Mouse (Mus musculus) MEL (cell line): ENCODE results near the gene Guca1a. TPM values are rescaled to one million over a fixed set of nuclear protein-coding genes. Genes with fewer than 3 reads are reported as not detected.
A peak's percentile ranks its signal among the peaks of the same experiment; 100 is the strongest.

Experiments used
- DNase-seq: peaks from one replicate; pipeline ENCODE4 v3.0.0; 2011; ENCODE audit warnings: low read depth, low spot score
- H3K27ac ChIP-seq: 2 replicates; pipeline ENCODE4 v1.5.1; 2012; ENCODE audit warnings: low read depth, mild to moderate bottlenecking, control low read depth, low read length, moderate library complexity; ENCODE audit not compliant: control insufficient read depth
- H3K27me3 ChIP-seq, 2 experiments: fragments of 150-350 bp in 1 of 2; sonication (generic) in 1 of 2; 2 replicates each; pipeline ENCODE4 v1.6.1; 2012; ENCODE audit warnings: low read length in 2 of 2, mild to moderate bottlenecking in 2 of 2, improper control_type of control experiment in 1 of 2, moderate library complexity in 1 of 2; ENCODE audit not compliant: insufficient read depth in 2 of 2, control insufficient read depth in 1 of 2
- H3K36me3 ChIP-seq, 2 experiments: 2 replicates each; pipeline ENCODE4 v1.6.1; 2012 to 2014; ENCODE audit warnings: low read length in 2 of 2, improper control_type of control experiment in 1 of 2, inconsistent platforms in 1 of 2, mild to moderate bottlenecking in 1 of 2; ENCODE audit not compliant: insufficient read depth in 2 of 2, control insufficient read depth in 1 of 2
- H3K4me1 ChIP-seq, 2 experiments: fragments of 150-350 bp in 1 of 2; sonication (generic) in 1 of 2; 2 replicates each; pipeline ENCODE4 v1.6.1; 2012; ENCODE audit warnings: low read length in 2 of 2, improper control_type of control experiment in 1 of 2, mild to moderate bottlenecking in 1 of 2; ENCODE audit not compliant: insufficient read depth in 2 of 2, control insufficient read depth in 1 of 2
- H3K4me3 ChIP-seq, 2 experiments: fragments of 150-350 bp in 1 of 2; sonication (generic) in 1 of 2; 2 replicates each; pipeline ENCODE4 v1.5.1; 2012; ENCODE audit warnings: low read depth in 2 of 2, low read length in 2 of 2, mild to moderate bottlenecking in 2 of 2, moderate library complexity in 2 of 2, control low read depth in 1 of 2, improper control_type of control experiment in 1 of 2; ENCODE audit not compliant: control insufficient read depth in 1 of 2, insufficient read depth in 1 of 2
- H3K79me2 ChIP-seq: 2 replicates; pipeline ENCODE4 v1.6.1; 2012; ENCODE audit warnings: mild to moderate bottlenecking, low read length, moderate library complexity; ENCODE audit not compliant: control insufficient read depth, poor library complexity, insufficient read depth
- H3K9ac ChIP-seq: 2 replicates; pipeline ENCODE4 v1.6.1; 2012; ENCODE audit warnings: low read depth, mild to moderate bottlenecking, control low read depth, low read length, moderate library complexity; ENCODE audit not compliant: control insufficient read depth, poor library complexity, severe bottlenecking
- H3K9me3 ChIP-seq: fragments of 150-350 bp; sonication (generic); replicated peaks from 2 replicates; pipeline ENCODE4 v1.6.1; 2012; ENCODE audit warnings: mild to moderate bottlenecking, low read length, improper control_type of control experiment, moderate library complexity; ENCODE audit not compliant: insufficient read depth
- BHLHE40 ChIP-seq: IDR thresholded peaks from 2 replicates; pipeline ENCODE4 v1.6.1; 2012; ENCODE audit warnings: low read depth, mild to moderate bottlenecking, inconsistent platforms, low read length, improper control_type of control experiment, borderline replicate concordance
- CHD1 ChIP-seq: IDR thresholded peaks from 2 replicates; pipeline ENCODE4 v1.6.1; 2012; ENCODE audit warnings: low read depth, mild to moderate bottlenecking, inconsistent platforms, low read length, improper control_type of control experiment
- CTCF ChIP-seq, 3 experiments: IDR thresholded peaks in 2 of 3; conservative IDR thresholded peaks in 1 of 3; 2 replicates each; pipeline ENCODE4 v1.5.1; 2011 to 2012; ENCODE audit warnings: low read length in 3 of 3, low read depth in 2 of 3, mild to moderate bottlenecking in 2 of 3, improper control_type of control experiment in 1 of 3, inconsistent platforms in 1 of 3, mixed read lengths in 1 of 3, moderate library complexity in 1 of 3; ENCODE audit not compliant: control insufficient read depth in 1 of 3, insufficient read depth in 1 of 3, poor library complexity in 1 of 3, severe bottlenecking in 1 of 3
- ELF1 ChIP-seq: IDR thresholded peaks from 2 replicates; pipeline ENCODE4 v1.6.1; 2014; ENCODE audit warnings: low read depth, mild to moderate bottlenecking, inconsistent platforms, low read length, improper control_type of control experiment, moderate library complexity
- EP300 ChIP-seq, 2 experiments: IDR thresholded peaks; 2 replicates each; pipeline ENCODE4 v1.6.1; 2011; ENCODE audit warnings: improper control_type of control experiment in 2 of 2, low read length in 2 of 2, low read depth in 1 of 2, mild to moderate bottlenecking in 1 of 2
- GABPA ChIP-seq: IDR thresholded peaks from 2 replicates; pipeline ENCODE4 v1.6.1; 2012; ENCODE audit warnings: low read depth, mild to moderate bottlenecking, inconsistent platforms, low read length, improper control_type of control experiment, moderate library complexity
- HCFC1 ChIP-seq: IDR thresholded peaks from 2 replicates; pipeline ENCODE4 v1.6.1; 2012; ENCODE audit warnings: low read depth, mild to moderate bottlenecking, inconsistent platforms, low read length, improper control_type of control experiment, moderate library complexity
- JUND ChIP-seq: IDR thresholded peaks from 2 replicates; pipeline ENCODE4 v1.6.1; 2011; ENCODE audit warnings: low read depth, mild to moderate bottlenecking, improper control_type of control experiment, low read length
- MAFK ChIP-seq: IDR thresholded peaks from 2 replicates; pipeline ENCODE4 v1.6.1; 2011; ENCODE audit warnings: low read depth, mild to moderate bottlenecking, low read length, improper control_type of control experiment, borderline replicate concordance
- MAX ChIP-seq: IDR thresholded peaks from 2 replicates; pipeline ENCODE4 v1.6.1; 2011; ENCODE audit warnings: low read length, improper control_type of control experiment
- MYB ChIP-seq: IDR thresholded peaks from 2 replicates; pipeline ENCODE4 v1.6.1; 2011; ENCODE audit warnings: mild to moderate bottlenecking, low read depth, low read length, improper control_type of control experiment
- MYC ChIP-seq: IDR thresholded peaks from 2 replicates; pipeline ENCODE4 v1.6.1; 2011; ENCODE audit warnings: low read depth, mild to moderate bottlenecking, low read length, improper control_type of control experiment, moderate library complexity
- NRF1 ChIP-seq: IDR thresholded peaks from 2 replicates; pipeline ENCODE4 v1.6.1; 2014; ENCODE audit warnings: low read depth, mild to moderate bottlenecking, inconsistent platforms, low read length, improper control_type of control experiment, moderate library complexity; ENCODE audit not compliant: poor library complexity, insufficient read depth, severe bottlenecking
- POLR2AphosphoS5 ChIP-seq: IDR thresholded peaks from 2 replicates; pipeline ENCODE4 v1.6.1; 2012; ENCODE audit warnings: low read depth, borderline replicate concordance, mild to moderate bottlenecking, inconsistent platforms, low read length, moderate library complexity, mixed read lengths
- RAD21 ChIP-seq: IDR thresholded peaks from 2 replicates; pipeline ENCODE4 v1.6.1; 2011; ENCODE audit warnings: mild to moderate bottlenecking, low read depth, low read length, improper control_type of control experiment
- SMC3 ChIP-seq: IDR thresholded peaks from 2 replicates; pipeline ENCODE4 v1.6.1; 2011; ENCODE audit warnings: low read depth, low read length, improper control_type of control experiment
- UBTF ChIP-seq: IDR thresholded peaks from 2 replicates; pipeline ENCODE4 v1.6.1; 2012; ENCODE audit warnings: low read depth, mild to moderate bottlenecking, inconsistent platforms, low read length, improper control_type of control experiment, moderate library complexity, borderline replicate concordance; ENCODE audit not compliant: insufficient read depth
- USF1 ChIP-seq: IDR thresholded peaks from 2 replicates; pipeline ENCODE4 v1.6.1; 2014; ENCODE audit warnings: low read depth, mild to moderate bottlenecking, inconsistent platforms, low read length, improper control_type of control experiment, moderate library complexity
- USF2 ChIP-seq, 2 experiments: IDR thresholded peaks; 2 replicates each; pipeline ENCODE4 v1.6.1; 2011 to 2012; ENCODE audit warnings: improper control_type of control experiment in 2 of 2, low read length in 2 of 2, borderline replicate concordance in 1 of 2, inconsistent platforms in 1 of 2, low read depth in 1 of 2, mild to moderate bottlenecking in 1 of 2; ENCODE audit not compliant: insufficient read depth in 1 of 2
- ZMIZ1 ChIP-seq: IDR thresholded peaks from 2 replicates; pipeline ENCODE4 v1.6.1; 2012; ENCODE audit warnings: low read depth, mild to moderate bottlenecking, inconsistent platforms, low read length, improper control_type of control experiment, moderate library complexity
- polyA plus RNA-seq, 2 experiments: library from polyadenylated mRNA; stranded (reverse) in 1 of 2; unstranded in 1 of 2; fragments of >175 nt in 1 of 2; fragments of >200 nt in 1 of 2; gene quantifications; 2 replicates each; pipeline versions ENCODE4 v1.2.1 to v1.2.4; 2012; ENCODE audit warnings: low replicate concordance in 2 of 2, low read depth in 1 of 2; ENCODE audit not compliant: insufficient read length in 2 of 2, insufficient read depth in 1 of 2, missing spikeins in 1 of 2
- total RNA-seq: library from RNA; depleted of rRNA; stranded (reverse); fragments of 300-350 nt; gene quantifications from 2 replicates; pipeline ENCODE4 v1.2.3, GENCODE M21; 2012

Guca1a gene
- total and polyA plus RNA-seq, 3 experiments = 1.5 to 3.2 TPM; not detected in 1

- DNase-seq = no peak
- no peaks in the 10 kb centered on the region for H3K4me1 ChIP-seq
- H3K9ac ChIP-seq = no peak overlapping the region
- H3K27ac ChIP-seq = no peak overlapping the region
- H3K9me3 ChIP-seq = no peaks in the 10 kb centered on the region
- no peaks in the 10 kb centered on the region; a peak in 2 of 4 replicates for H3K27me3 ChIP-seq
- no peaks in the 10 kb centered on the region for H3K36me3 ChIP-seq
- TF ChIP-seq MAFK = no peak
- TF ChIP-seq GABPA = no peak
- no peak for TF ChIP-seq NRF1
- TF ChIP-seq UBTF = no peak
- no peak for TF ChIP-seq MYB
- no peak for TF ChIP-seq RAD21
- TF ChIP-seq JUND = no peak
- no peak for TF ChIP-seq BHLHE40
- no peak for TF ChIP-seq MYC
- TF ChIP-seq CTCF (IDR thresholded peaks at IDR 0.05 in 2 of 3, conservative IDR thresholded peaks at IDR 0.05 in 1 of 3; ENCODE audit: control insufficient read depth in 1 of 3, insufficient read depth in 1 of 3, low read depth in 2 of 3, low read length in 3 of 3, poor library complexity in 1 of 3, severe bottlenecking in 1 of 3) = no peak
- no peak for TF ChIP-seq MAX
- no peak for TF ChIP-seq EP300 (IDR thresholded peaks at IDR 0.05; ENCODE audit: low read depth in 1 of 2, low read length in 2 of 2)
- TF ChIP-seq ELF1 = no peak
- TF ChIP-seq HCFC1 = no peak
- no peak for TF ChIP-seq ZMIZ1
- no peak for TF ChIP-seq SMC3
- TF ChIP-seq CHD1 = no peak
- TF ChIP-seq POLR2AphosphoS5 = no peak
- H3K79me2 ChIP-seq = no peaks in the 10 kb centered on the region
- no peak overlapping the region for H3K4me3 ChIP-seq
Measured at GRCm38 (mm10) chr17:47442271-47442670, 41.9 kb upstream of the Guca1a start.

GRCm38 (mm10) chr17:47441296-47442051, 41.1 kb upstream of the Guca1a start:
- peak; percentile 11 for DNase-seq
- Histone ChIP-seq H3K4me3 (no peak overlapping the region), H3K79me2 (no peaks in the 10 kb centered on the region), H3K4me1 (no peaks in the 10 kb centered on the region), H3K36me3 (no peaks in the 10 kb centered on the region), H3K9me3 (no peaks in the 10 kb centered on the region), H3K27me3 (no peaks in the 10 kb centered on the region; a peak in 2 of 4 replicates), H3K9ac (no peak overlapping the region), H3K27ac (no peak overlapping the region)
- TF ChIP-seq MAX (peak; percentile 68; the same call in 1 of the 2 replicates), USF1 (peak; percentile 87), UBTF (no peak), NRF1 (no peak), USF2 (IDR thresholded peaks at IDR 0.05; ENCODE audit: borderline replicate concordance in 1 of 2, insufficient read depth in 1 of 2, low read depth in 1 of 2, low read length in 2 of 2) (peak in 1 of 2 experiments; percentile 69; a peak in 2 of 4 replicates)
